Mouse (Mus musculus) olfactory bulb, adult 2 months (tissue): ENCODE results near the gene Gm49358.

ENCODE experiments used
- CTCF ChIP-seq: fragments of 200-500 bp; IDR thresholded peaks from 2 replicates; pipeline ENCODE4 v1.5.1; 2012; ENCODE audit warnings: low read depth, mild to moderate bottlenecking, low read length, moderate library complexity; ENCODE audit not compliant: insufficient read depth
- POLR2A ChIP-seq: fragments of 200-500 bp; IDR thresholded peaks from 2 replicates; pipeline ENCODE4 v1.6.1; 2012; ENCODE audit warnings: mild to moderate bottlenecking, low read depth, low read length, moderate library complexity; ENCODE audit not compliant: insufficient read depth

DNA sequence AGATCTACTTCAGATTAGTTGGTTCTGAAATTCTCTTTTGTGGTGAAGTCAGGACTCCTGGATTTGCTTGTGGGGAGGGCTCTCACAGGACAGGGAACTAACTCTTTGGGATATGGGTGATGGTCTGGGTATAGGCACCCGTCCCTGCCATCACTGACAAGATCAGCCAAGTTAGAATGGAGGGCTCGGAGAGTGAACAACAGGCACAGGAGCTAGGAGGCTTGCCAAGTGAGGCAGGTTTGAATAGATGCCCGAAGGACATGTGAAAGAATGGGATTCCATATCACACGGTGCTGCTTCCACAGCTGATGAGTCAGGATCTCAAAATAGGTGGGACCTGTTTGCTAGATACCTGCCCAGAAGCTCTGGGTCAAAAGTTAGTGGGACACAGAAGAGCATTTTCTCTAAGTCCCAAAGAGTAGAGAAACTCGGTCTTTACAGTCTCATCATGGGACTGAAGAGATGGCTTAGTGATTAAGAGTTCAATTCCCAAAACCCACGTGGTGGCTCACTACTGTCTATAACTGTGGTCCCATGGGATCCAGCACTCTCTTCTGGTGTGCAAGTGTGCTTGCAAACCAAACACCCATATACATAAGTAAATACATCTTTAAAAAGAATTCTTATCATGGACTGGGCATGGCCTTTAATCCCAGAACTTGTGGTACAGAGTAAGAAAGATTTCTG, 7.8 kb upstream of the Gm49358 start:
- TF ChIP-seq CTCF (no peak), POLR2A (no peak)
